Mouse (Mus musculus): ENCODE measurements around the gene Vwa5b2. TPM values are rescaled to one million over a fixed set of nuclear protein-coding genes. Genes with fewer than 3 reads are reported as not detected.

Vwa5b2 gene
- total and polyA plus RNA-seq, 2 experiments from 2014 or later = 32.6 to 49.9 TPM

DNA sequence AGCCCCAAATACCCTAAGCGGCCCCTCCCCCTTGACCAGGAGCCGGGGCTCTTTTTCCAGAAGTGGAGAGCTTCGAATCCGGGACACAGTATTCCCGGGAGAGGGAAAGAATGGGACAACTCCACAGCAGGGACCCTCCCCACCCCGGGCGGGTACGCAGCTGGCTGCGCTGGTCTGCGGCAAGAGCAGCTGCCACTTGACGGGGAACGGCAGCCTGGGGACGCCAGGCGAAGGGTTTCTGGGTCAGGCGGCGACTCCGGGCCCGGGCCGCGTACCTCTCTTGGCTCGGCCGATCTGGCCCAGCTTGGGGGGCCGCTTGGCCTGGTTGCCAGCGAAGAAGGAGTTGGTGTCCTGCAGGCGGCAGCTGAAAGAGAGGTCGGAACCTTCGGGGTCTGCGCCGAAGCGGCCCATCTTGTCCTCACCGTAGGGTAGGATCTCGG is 31.5 kb downstream of the Vwa5b2 start:
- peak overlapping the region; percentile 70 for H3K9ac ChIP-seq (replicated peaks; ENCODE audit: low read length)
- no peaks in the 10 kb centered on the region for H3K9me3 ChIP-seq (ENCODE audit: low read length)
- DNase-seq (ENCODE audit: low spot score) (no peak), ATAC-seq (no peak; the same call in 1 of the 2 replicates)
- no peak for TF ChIP-seq CTCF (IDR thresholded peaks at IDR 0.05; ENCODE audit: low read depth)
- H3K4me1 ChIP-seq (ENCODE audit: insufficient read depth, low read length) = peaks cover 8% of the 10 kb centered on the region; the same call in 1 of the 2 replicates
- H3K27me3 ChIP-seq (ENCODE audit: insufficient read depth, low read length) = no peaks in the 10 kb centered on the region
- H3K36me3 ChIP-seq (ENCODE audit: insufficient read depth, low read length) = no peaks in the 10 kb centered on the region
- H3K4me3 ChIP-seq (ENCODE audit: low read length) = peak overlapping the region; percentile 84
- under 1% methylated on average over 32 of the region's 32 CpGs for WGBS
- H3K27ac ChIP-seq = peak overlapping the region; percentile 94
- H3K4me2 ChIP-seq (ENCODE audit: low read depth, low read length) = peak overlapping the region; percentile 88

DNA sequence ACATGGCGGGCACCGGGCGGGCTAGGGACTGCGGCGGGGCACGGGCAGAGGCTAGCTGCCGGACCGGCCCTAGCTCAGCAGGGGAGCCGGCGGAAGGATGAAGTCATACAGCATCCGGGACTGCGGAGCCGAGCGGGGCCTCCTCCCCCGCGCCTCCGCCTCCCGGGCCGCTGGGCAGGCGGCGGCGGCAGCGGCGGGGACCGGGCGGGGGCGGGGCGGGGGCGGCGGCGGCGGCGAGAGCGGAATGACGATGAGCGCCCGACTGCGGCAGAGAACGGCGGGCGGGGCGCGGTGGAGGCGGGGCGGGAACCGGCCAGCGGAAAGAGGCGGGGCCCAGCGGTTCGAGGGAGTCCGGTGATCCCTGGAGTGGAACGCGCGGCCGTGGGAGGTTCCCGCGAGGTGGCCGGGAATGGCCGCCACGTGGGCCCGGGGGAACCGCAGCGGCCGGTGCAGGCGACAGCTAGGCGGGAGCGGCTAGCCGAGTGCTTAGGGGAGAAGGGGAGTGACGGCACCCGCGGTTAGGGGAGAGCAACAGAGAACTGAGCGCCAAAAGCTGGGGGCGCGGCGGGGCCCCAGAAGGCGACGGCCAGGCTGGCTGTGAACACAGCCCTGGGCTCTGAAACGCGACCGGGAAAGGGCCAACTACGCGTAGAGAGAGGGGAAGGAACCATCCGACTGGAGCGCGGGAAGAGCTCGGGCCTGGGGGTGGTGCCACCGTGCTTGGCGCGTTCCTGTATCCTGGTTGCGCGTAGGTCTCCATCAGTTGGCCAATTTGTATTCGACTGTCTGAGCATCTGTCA is 32.1 kb downstream of the Vwa5b2 start, which contains the start of gene Camk2n2:
Gene Camk2n2 (minus strand): TSS at position 97 of the 800 bp plus-strand sequence.
- DNase-seq (ENCODE audit: low spot score) (peak; percentile 73), ATAC-seq (peak; percentile 64)
- Histone ChIP-seq H3K4me1 (ENCODE audit: insufficient read depth, low read length) (peaks cover 8% of the 10 kb centered on the region; the same call in 1 of the 2 replicates), H3K9ac (replicated peaks; ENCODE audit: low read length) (peak within 1 kb of the TSS; percentile 70), H3K4me2 (ENCODE audit: low read depth, low read length) (peak within 1 kb of the TSS; percentile 88), H3K27me3 (ENCODE audit: insufficient read depth, low read length) (no peaks in the 10 kb centered on the region), H3K9me3 (ENCODE audit: low read length) (no peaks in the 10 kb centered on the region), H3K4me3 (ENCODE audit: low read length) (peak within 1 kb of the TSS; percentile 84), H3K36me3 (ENCODE audit: insufficient read depth, low read length) (no peaks in the 10 kb centered on the region), H3K27ac (peak within 1 kb of the TSS; percentile 94)
- 2% methylated on average over 75 of the region's 92 CpGs for WGBS
- no peak for TF ChIP-seq CTCF (IDR thresholded peaks at IDR 0.05; ENCODE audit: low read depth)

DNA sequence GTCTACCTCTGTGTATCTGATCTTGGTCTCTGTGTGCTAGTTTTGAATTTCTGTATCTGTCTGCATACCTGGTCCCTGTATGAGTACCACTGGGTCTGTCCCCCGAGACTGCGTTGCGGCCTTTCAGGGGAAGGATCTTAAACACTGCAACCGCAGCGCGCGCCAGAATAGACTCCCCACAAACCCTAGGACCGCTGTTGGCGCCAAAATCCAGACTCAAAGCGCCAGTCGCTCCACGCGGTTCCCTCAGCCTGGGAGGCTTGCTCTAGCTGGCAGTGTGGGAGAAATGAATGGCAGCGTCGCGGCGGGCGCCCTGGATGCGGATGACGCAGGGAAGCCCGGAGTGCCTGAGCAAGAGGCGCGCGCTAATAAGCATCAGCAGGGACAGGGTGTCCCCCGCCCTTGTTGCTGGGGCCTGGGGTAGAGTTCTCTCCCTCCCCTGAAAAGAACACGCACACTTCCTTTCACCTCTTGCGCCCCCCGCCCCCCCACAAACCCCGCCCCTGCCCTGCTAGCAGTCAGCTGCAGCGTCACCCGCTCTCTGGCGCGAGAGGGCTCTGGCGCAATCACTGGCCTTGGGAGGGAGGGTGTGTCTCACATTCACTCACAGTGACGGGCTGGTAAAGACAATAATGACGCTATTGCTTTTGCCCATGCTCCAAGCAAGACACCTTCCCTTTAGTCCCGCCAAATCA is 32.9 kb downstream of the Vwa5b2 start:
- no peak for TF ChIP-seq CTCF (IDR thresholded peaks at IDR 0.05; ENCODE audit: low read depth)

DNA sequence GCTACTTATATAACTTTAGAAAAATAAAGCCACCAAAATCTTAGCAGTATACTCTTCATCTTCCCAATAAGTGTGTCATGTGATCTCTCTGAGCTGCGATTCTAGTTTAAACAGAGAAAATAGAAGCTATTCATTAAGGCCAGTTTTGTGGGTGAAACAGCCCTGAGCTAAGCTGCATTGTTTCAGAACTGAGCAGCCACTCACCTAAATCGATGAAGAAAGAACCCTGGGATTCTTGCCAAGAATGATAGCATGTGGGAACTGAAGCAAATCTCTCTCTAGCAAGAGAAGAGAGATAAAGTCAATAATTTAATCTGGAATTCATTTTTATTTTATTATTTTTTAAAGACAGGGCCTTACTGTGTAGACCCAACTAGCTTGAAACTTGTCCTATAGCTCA is 33.9 kb downstream of the Vwa5b2 start:
- Histone ChIP-seq H3K36me3 (ENCODE audit: insufficient read depth, low read length) (no peaks in the 10 kb centered on the region), H3K4me3 (ENCODE audit: low read length) (no peak overlapping the region), H3K27ac (peak overlapping the region; percentile 94; the same call in 1 of the 2 replicates), H3K9ac (replicated peaks; ENCODE audit: low read length) (0 out of 2 replicates have a peak overlapping the region, but pooled peaks have one; percentile 70), H3K9me3 (ENCODE audit: low read length) (no peaks in the 10 kb centered on the region), H3K27me3 (ENCODE audit: insufficient read depth, low read length) (no peaks in the 10 kb centered on the region), H3K4me1 (ENCODE audit: insufficient read depth, low read length) (peaks cover 8% of the 10 kb centered on the region; the same call in 1 of the 2 replicates), H3K4me2 (ENCODE audit: low read depth, low read length) (peak overlapping the region; percentile 88)
- no peak for TF ChIP-seq CTCF (IDR thresholded peaks at IDR 0.05; ENCODE audit: low read depth)
- 34% methylated on average over 2 of the region's 2 CpGs for WGBS
- ATAC-seq (no peak), DNase-seq (ENCODE audit: low spot score) (no peak)

More for the DNA sequence above, 32.9 kb downstream of the Vwa5b2 start:
- H3K9me3 ChIP-seq (ENCODE audit: low read length) = no peaks in the 10 kb centered on the region
- DNase-seq (ENCODE audit: low spot score) (peak; percentile 87), ATAC-seq (peak; percentile 78)
- peak overlapping the region; percentile 88 for H3K4me2 ChIP-seq (ENCODE audit: low read depth, low read length)
- WGBS = under 1% methylated on average over 34 of the region's 37 CpGs
- peak overlapping the region; percentile 84 for H3K4me3 ChIP-seq (ENCODE audit: low read length)
- H3K9ac ChIP-seq (replicated peaks; ENCODE audit: low read length) = peak overlapping the region; percentile 70
- H3K27ac ChIP-seq = peak overlapping the region; percentile 94
- H3K4me1 ChIP-seq (ENCODE audit: insufficient read depth, low read length) = peaks cover 8% of the 10 kb centered on the region; the same call in 1 of the 2 replicates
- no peaks in the 10 kb centered on the region for H3K36me3 ChIP-seq (ENCODE audit: insufficient read depth, low read length)
- no peaks in the 10 kb centered on the region for H3K27me3 ChIP-seq (ENCODE audit: insufficient read depth, low read length)

DNA sequence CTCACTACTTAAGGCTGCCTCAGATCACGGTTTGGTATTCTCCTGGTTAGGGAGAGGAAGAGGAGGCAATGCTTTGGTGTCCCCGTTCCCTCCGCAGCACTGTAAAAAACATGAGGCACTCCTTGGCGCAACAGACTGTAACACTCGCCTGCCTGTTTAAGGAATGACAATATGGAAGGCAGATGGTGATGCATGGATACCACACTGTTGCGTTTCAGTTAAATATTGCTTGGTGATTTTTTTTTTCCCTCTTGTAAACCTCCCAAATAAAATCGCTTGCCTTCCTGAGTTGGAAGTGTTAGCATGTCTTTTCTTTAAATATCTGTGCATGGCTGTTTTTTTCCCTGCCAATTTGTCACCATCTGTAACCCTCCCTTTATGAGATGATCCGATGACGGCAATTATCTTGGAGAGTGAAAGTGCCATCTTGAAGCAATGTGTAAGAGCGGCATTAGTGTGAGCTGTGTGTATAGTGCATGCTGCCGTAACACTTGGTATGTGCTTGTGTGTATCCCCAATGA is 39.7 kb downstream of the Vwa5b2 start:
- DNase-seq (ENCODE audit: low spot score) (no peak), ATAC-seq (no peak)
- H3K4me1 ChIP-seq (ENCODE audit: insufficient read depth, low read length) = peaks cover 6% of the 10 kb centered on the region; the same call in 1 of the 2 replicates
- no peaks in the 10 kb centered on the region; the same call in 1 of the 2 replicates for H3K36me3 ChIP-seq (ENCODE audit: insufficient read depth, low read length)
- no peak overlapping the region; the same call in 1 of the 2 replicates for H3K27ac ChIP-seq
- no peak for TF ChIP-seq CTCF (IDR thresholded peaks at IDR 0.05; ENCODE audit: low read depth)
- no peaks in the 10 kb centered on the region for H3K9me3 ChIP-seq (ENCODE audit: low read length)
- H3K4me3 ChIP-seq (ENCODE audit: low read length) = peak overlapping the region; percentile 61; the same call in 1 of the 2 replicates
- 46% methylated on average over 11 of the region's 11 CpGs for whole genome bisulfite sequencing
- peak overlapping the region; percentile 74; the same call in 1 of the 2 replicates for H3K9ac ChIP-seq (replicated peaks; ENCODE audit: low read length)
- peak overlapping the region; percentile 79 for H3K4me2 ChIP-seq (ENCODE audit: low read depth, low read length)
- no peaks in the 10 kb centered on the region for H3K27me3 ChIP-seq (ENCODE audit: insufficient read depth, low read length)
